Mouse (Mus musculus): ENCODE results near the gene Vangl1. TPM values are rescaled to one million over a fixed set of nuclear protein-coding genes. Genes with fewer than 3 reads are reported as not detected.

Gene Vangl1
- total and polyA plus RNA-seq, 3 experiments, result not detected

DNA sequence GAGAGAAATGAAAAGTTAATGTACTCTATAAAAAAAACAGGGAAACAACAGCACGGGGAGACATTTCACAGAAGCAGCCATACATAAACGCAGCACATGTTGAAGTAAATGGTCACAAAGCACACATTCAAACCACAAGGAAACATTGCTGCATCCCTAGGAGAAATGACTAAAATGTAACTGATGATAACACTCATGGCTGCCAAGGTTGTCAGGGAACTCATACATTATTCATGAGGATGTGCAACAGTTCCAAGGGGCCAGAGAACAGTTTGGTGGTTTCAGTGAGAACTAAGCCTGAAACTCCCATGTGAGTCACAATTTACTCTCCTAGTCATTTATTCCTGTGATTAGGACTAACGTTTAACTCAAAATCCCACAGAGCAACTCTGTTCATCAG, 96.3 kb downstream of the Vangl1 start:
- H3K27me3 ChIP-seq (replicated peaks), result no peaks in the 10 kb centered on the region
- no peak overlapping the region for H3K4me2 ChIP-seq (ENCODE audit: insufficient read depth, low read depth, poor library complexity, severe bottlenecking)
- in situ Hi-C loops (cut with MboI; ENCODE audit: low pct_ligation_motif_present, low pct_unique_long_range_greater_than_20kb, low sequenced_read_pairs) (no loop called here), dilution Hi-C loops (cut with MboI; ENCODE audit: extremely low pct_ligation_motif_present, extremely low pct_unique_long_range_greater_than_20kb, low sequenced_read_pairs) (no loop called here)
- TF ChIP-seq TCF12 (IDR thresholded peaks at IDR 0.05; ENCODE audit: low read depth, low read length), result no peak
- TF ChIP-seq RAD21 (IDR thresholded peaks at IDR 0.05; ENCODE audit: low read depth, low read length), result no peak
- TF ChIP-seq SIN3A (IDR thresholded peaks at IDR 0.05; ENCODE audit: low read length), result no peak
- TF ChIP-seq MAX (IDR thresholded peaks at IDR 0.05; ENCODE audit: low read length), result no peak
- no peak for TF ChIP-seq MYC (IDR thresholded peaks at IDR 0.05; ENCODE audit: low read depth, low read length)
- TF ChIP-seq CHD1 (IDR thresholded peaks at IDR 0.05; ENCODE audit: low read depth, low read length), result no peak
- TF ChIP-seq MXI1 (IDR thresholded peaks at IDR 0.05; ENCODE audit: low read depth, low read length), result no peak
- no peak for TF ChIP-seq USF2 (conservative IDR thresholded peaks at IDR 0.05; ENCODE audit: low read depth, low read length)
- no peak for TF ChIP-seq ELF1 (IDR thresholded peaks at IDR 0.05; ENCODE audit: low read depth, low read length)
- no peak for TF ChIP-seq HCFC1 (IDR thresholded peaks at IDR 0.05; ENCODE audit: low read depth, low read length)
- TF ChIP-seq KAT2A (IDR thresholded peaks at IDR 0.05; ENCODE audit: insufficient replicate concordance, low read length), result no peak
- no peak for TF ChIP-seq MAFK (IDR thresholded peaks at IDR 0.05; ENCODE audit: insufficient replicate concordance, low read length)
- TF ChIP-seq JUND (conservative IDR thresholded peaks at IDR 0.05; ENCODE audit: low read depth, low read length), result no peak
- TF ChIP-seq MAZ (IDR thresholded peaks at IDR 0.05; ENCODE audit: low read depth, low read length), result no peak
- TF ChIP-seq RCOR1 (conservative IDR thresholded peaks at IDR 0.05; ENCODE audit: low read depth, low read length), result no peak
- TF ChIP-seq USF1 (IDR thresholded peaks at IDR 0.05; ENCODE audit: low read depth, low read length), result no peak
- no peak for TF ChIP-seq NRF1 (IDR thresholded peaks at IDR 0.05; ENCODE audit: low read depth, low read length)
- no peak for DNase-seq (ENCODE audit: extremely low read depth)
- no peak overlapping the region for H3K27ac ChIP-seq (ENCODE audit: insufficient read depth, low read depth)
- H3K79me2 ChIP-seq (replicated peaks; ENCODE audit: control insufficient read depth, extremely low read depth, insufficient read depth, poor library complexity, severe bottlenecking), result no peaks in the 10 kb centered on the region
- no peaks in the 10 kb centered on the region for H3K4me1 ChIP-seq (ENCODE audit: control insufficient read depth in 1 of 2, insufficient read depth in 2 of 2)
- H3K9me3 ChIP-seq (replicated peaks; ENCODE audit: low read length), result no peaks in the 10 kb centered on the region
- H3K36me3 ChIP-seq (replicated peaks in 1 of 2; ENCODE audit: control insufficient read depth in 1 of 2, insufficient read depth in 1 of 2, low read length in 1 of 2), result no peaks in the 10 kb centered on the region
- no peak overlapping the region for H3K9ac ChIP-seq (ENCODE audit: insufficient read depth, low read depth)
- H3K4me3 ChIP-seq (replicated peaks in 1 of 3; ENCODE audit: low read depth in 2 of 3, low read length in 2 of 3, poor library complexity in 1 of 3), result no peak overlapping the region

DNA sequence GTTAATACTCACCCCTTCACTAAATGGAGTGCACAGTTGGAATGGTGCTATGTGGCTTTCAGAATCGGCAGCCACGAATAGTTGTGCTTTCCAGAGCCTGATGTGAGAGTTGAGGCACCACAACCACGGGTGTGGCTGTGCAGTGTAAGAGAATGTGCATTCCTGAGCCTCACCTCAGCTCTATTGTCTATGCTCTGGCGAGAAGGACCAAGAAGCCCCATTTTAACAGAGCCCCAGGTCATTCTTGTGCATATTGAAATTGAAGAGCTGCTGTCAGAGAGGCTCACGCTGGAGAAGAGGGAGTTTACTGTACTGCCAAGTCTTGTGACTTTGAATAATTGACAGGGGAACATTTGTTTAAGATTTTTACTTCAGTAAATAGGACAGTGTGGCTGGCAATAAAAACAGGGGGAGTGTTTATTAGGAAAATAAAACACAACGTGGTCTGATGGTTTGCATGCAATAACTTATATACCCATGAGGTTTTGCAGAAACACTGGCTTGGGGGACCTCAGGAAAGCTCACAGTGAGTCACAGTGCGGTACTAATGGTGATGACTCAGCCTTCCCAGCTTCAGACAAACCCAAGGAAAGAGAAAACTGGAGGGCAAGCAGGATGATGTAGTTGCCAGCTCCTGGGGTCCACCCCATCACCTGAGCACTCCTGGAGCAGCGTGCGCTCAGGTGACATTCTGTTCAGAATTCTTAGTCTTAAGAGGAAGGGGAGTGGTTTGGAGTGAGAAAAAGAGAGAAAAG, 100.5 kb downstream of the Vangl1 start:
- dilution Hi-C loops (cut with MboI; ENCODE audit: extremely low pct_ligation_motif_present, extremely low pct_unique_long_range_greater_than_20kb, low sequenced_read_pairs) (no loop called here), in situ Hi-C loops (cut with MboI; ENCODE audit: low pct_ligation_motif_present, low pct_unique_long_range_greater_than_20kb, low sequenced_read_pairs) (no loop called here)
- H3K9ac ChIP-seq (ENCODE audit: insufficient read depth, low read depth), result no peak overlapping the region
- H3K36me3 ChIP-seq (replicated peaks in 1 of 2; ENCODE audit: control insufficient read depth in 1 of 2, insufficient read depth in 1 of 2, low read length in 1 of 2), result no peaks in the 10 kb centered on the region
- no peak overlapping the region for H3K4me3 ChIP-seq (replicated peaks in 1 of 3; ENCODE audit: low read depth in 2 of 3, low read length in 2 of 3, poor library complexity in 1 of 3)
- H3K4me2 ChIP-seq (ENCODE audit: insufficient read depth, low read depth, poor library complexity, severe bottlenecking), result no peak overlapping the region
- TF ChIP-seq USF2 (conservative IDR thresholded peaks at IDR 0.05; ENCODE audit: low read depth, low read length) (no peak), NELFE (IDR thresholded peaks at IDR 0.05; ENCODE audit: low read depth, low read length) (no peak), TCF12 (IDR thresholded peaks at IDR 0.05; ENCODE audit: low read depth, low read length) (no peak), JUND (conservative IDR thresholded peaks at IDR 0.05; ENCODE audit: low read depth, low read length) (no peak), ZKSCAN1 (IDR thresholded peaks at IDR 0.05; ENCODE audit: borderline replicate concordance, low read depth, low read length) (no peak)
- no peak overlapping the region for H3K27ac ChIP-seq (ENCODE audit: insufficient read depth, low read depth)
- H3K27me3 ChIP-seq (replicated peaks), result no peaks in the 10 kb centered on the region
- H3K9me3 ChIP-seq (replicated peaks; ENCODE audit: low read length), result no peaks in the 10 kb centered on the region
- no peaks in the 10 kb centered on the region for H3K79me2 ChIP-seq (replicated peaks; ENCODE audit: control insufficient read depth, extremely low read depth, insufficient read depth, poor library complexity, severe bottlenecking)
- H3K4me1 ChIP-seq (ENCODE audit: control insufficient read depth in 1 of 2, insufficient read depth in 2 of 2), result no peaks in the 10 kb centered on the region
- DNase-seq (ENCODE audit: extremely low read depth), result no peak

Other genes starting within 250 kb of the Vangl1 start
- gene Nhlh2, start 194.6 kb downstream of the Vangl1 start, total RNA-seq (2012; rRNA removed), result not detected in 2 replicates
- not detected in 2 replicates for gene Nhlh2, start 194.6 kb downstream of the Vangl1 start, total RNA-seq (2014; rRNA removed)
- gene Nhlh2, start 194.6 kb downstream of the Vangl1 start, polyA plus RNA-seq (2012; ENCODE audit: insufficient read length, low read depth), result not detected in 2 replicates
- not detected in 2 replicates for gene Casq2, start 118.3 kb downstream of the Vangl1 start, total RNA-seq (2012; rRNA removed)
- not detected in 2 replicates for gene Casq2, start 118.3 kb downstream of the Vangl1 start, total RNA-seq (2014; rRNA removed)
- not detected in 2 replicates for gene Casq2, start 118.3 kb downstream of the Vangl1 start, polyA plus RNA-seq (2012; ENCODE audit: insufficient read length, low read depth)

Measured in CH12.LX (cell line).